Mouse (Mus musculus): ENCODE measurements around the gene Olfr119. TPM values are rescaled to one million over a fixed set of nuclear protein-coding genes. Genes with fewer than 3 reads are reported as not detected.

The Olfr119 gene
- polyA plus RNA-seq (2015; fragmentation: Nextera tagmentation; extraction: Ambion mirVana): not detected in 2 replicates

DNA sequence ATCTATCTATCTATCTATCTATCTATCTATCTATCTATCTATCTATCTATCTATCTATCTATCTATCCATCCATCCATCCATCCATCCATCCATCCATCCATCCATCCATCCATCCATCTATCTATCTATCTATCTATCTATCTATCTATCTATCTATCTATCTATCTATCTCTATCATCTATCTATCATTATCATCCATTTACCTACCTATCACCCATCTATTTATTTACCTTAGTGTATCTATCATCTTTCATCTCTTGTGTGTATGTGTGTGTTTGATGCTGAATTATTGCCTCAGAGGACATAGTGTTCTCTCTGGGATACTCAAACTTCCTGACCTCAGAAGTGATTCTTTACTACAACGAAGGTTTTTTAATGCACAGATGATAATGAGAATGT, at the start of gene Olfr119:
Olfr119 (plus strand) TSS at position 301 of the 400 bp plus-strand sequence.

DNA sequence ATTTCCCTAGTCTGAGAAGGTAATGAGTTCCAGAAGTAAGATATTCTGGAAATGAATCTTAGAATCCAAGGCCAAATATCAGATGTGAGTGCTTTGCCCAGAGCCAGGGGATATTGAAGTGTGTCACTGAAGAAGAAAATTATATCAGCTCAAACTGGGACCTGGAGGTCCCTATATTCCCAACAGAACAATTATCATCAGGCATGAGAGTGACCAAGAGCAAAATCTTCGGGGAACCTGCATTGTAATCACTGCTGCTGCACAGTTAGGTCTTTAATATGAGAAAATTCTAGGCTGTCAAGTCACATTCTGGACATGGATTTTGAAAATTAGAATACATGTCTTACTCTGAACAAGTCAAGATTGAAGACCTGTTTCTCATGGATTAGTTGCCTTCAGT, 32.7 kb upstream of the Olfr119 start, which contains the start of gene Olfr117:
Olfr117 (minus strand) TSS at position 101 of the 400 bp plus-strand sequence.

DNA sequence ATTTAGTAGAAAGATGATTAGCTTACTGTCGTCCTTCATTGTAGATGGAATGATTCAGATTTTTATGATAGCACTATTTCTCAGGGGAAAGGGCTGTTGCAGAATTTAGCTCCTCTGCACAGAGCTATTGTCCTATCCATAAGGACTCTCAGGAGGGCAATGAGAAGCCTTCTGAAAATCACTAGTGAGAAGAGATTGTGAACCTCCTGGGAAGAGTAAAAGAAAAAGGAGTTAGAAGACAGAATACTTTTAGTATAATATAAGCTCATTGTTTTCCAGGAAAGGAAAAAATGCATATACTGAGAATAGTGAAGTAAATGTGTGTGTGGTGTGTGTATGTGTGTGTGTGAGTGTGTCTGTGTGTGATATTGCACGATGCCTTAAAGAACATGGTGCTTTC, 29.7 kb upstream of the Olfr119 start, which contains the start of gene Olfr118:
Olfr118 (plus strand) TSS at position 301 of the 400 bp plus-strand sequence.

DNA sequence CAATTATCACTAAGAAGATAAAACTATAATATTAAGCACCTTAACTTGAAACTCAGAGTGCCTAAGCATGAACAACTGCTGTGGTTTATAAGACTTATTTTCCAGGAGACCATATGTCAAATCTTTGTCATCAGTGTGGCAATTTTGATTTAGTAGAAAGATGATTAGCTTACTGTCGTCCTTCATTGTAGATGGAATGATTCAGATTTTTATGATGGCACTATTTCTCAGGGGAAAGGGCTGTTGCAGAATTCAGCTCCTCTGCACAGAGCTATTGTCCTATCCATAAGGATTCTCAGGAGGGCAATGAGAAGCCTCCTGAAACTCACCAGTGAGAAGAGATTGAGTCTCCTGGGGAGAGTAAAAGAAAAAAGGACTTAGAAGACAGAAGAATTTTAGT, 25.1 kb downstream of the Olfr119 start, which contains the start of gene Olfr120:
Olfr120 (plus strand) TSS at position 301 of the 400 bp plus-strand sequence.

Other genes with a start within 250 kb of the Olfr119 start
- not detected in 2 replicates for gene Olfr109, start 237.6 kb upstream of the Olfr119 start, polyA plus RNA-seq (2015; fragmentation: Nextera tagmentation; extraction: Ambion mirVana)
- not detected in 2 replicates for gene H2-M2, start 213.0 kb upstream of the Olfr119 start, polyA plus RNA-seq (2015; fragmentation: Nextera tagmentation; extraction: Ambion mirVana)
- not detected in 2 replicates for gene Olfr110, start 204.1 kb upstream of the Olfr119 start, polyA plus RNA-seq (2015; fragmentation: Nextera tagmentation; extraction: Ambion mirVana)
- not detected in 2 replicates for gene Olfr111, start 188.5 kb upstream of the Olfr119 start, polyA plus RNA-seq (2015; fragmentation: Nextera tagmentation; extraction: Ambion mirVana)
- gene Olfr112, start 127.1 kb upstream of the Olfr119 start, polyA plus RNA-seq (2015; fragmentation: Nextera tagmentation; extraction: Ambion mirVana): not detected in 2 replicates
- gene Olfr113, start 118.9 kb upstream of the Olfr119 start, polyA plus RNA-seq (2015; fragmentation: Nextera tagmentation; extraction: Ambion mirVana): not detected in 2 replicates
- not detected in 2 replicates for gene Olfr114, start 103.8 kb upstream of the Olfr119 start, polyA plus RNA-seq (2015; fragmentation: Nextera tagmentation; extraction: Ambion mirVana)
- not detected in 2 replicates for gene Olfr115, start 69.5 kb upstream of the Olfr119 start, polyA plus RNA-seq (2015; fragmentation: Nextera tagmentation; extraction: Ambion mirVana)
- not detected in 2 replicates for gene Olfr116, start 69.4 kb upstream of the Olfr119 start, polyA plus RNA-seq (2015; fragmentation: Nextera tagmentation; extraction: Ambion mirVana)
- gene Olfr117, start 32.8 kb upstream of the Olfr119 start, polyA plus RNA-seq (2015; fragmentation: Nextera tagmentation; extraction: Ambion mirVana): not detected in 2 replicates
- gene Olfr118, start 29.6 kb upstream of the Olfr119 start, polyA plus RNA-seq (2015; fragmentation: Nextera tagmentation; extraction: Ambion mirVana): not detected in 2 replicates
- gene Olfr120, start 25.2 kb downstream of the Olfr119 start, polyA plus RNA-seq (2015; fragmentation: Nextera tagmentation; extraction: Ambion mirVana): not detected in 2 replicates
- not detected in 2 replicates for gene Olfr121, start 52.3 kb downstream of the Olfr119 start, polyA plus RNA-seq (2015; fragmentation: Nextera tagmentation; extraction: Ambion mirVana)
- gene Olfr122, start 72.0 kb downstream of the Olfr119 start, polyA plus RNA-seq (2015; fragmentation: Nextera tagmentation; extraction: Ambion mirVana): not detected in 2 replicates
- not detected in 2 replicates for gene Olfr123, start 97.0 kb downstream of the Olfr119 start, polyA plus RNA-seq (2015; fragmentation: Nextera tagmentation; extraction: Ambion mirVana)
- gene Olfr124, start 103.3 kb downstream of the Olfr119 start, polyA plus RNA-seq (2015; fragmentation: Nextera tagmentation; extraction: Ambion mirVana): not detected in 2 replicates
- gene Olfr125, start 136.4 kb downstream of the Olfr119 start, polyA plus RNA-seq (2015; fragmentation: Nextera tagmentation; extraction: Ambion mirVana): not detected in 2 replicates
- not detected in 2 replicates for gene Olfr126, start 150.9 kb downstream of the Olfr119 start, polyA plus RNA-seq (2015; fragmentation: Nextera tagmentation; extraction: Ambion mirVana)
- gene Olfr127, start 203.9 kb downstream of the Olfr119 start, polyA plus RNA-seq (2015; fragmentation: Nextera tagmentation; extraction: Ambion mirVana): not detected in 2 replicates
- gene Olfr128, start 224.0 kb downstream of the Olfr119 start, polyA plus RNA-seq (2015; fragmentation: Nextera tagmentation; extraction: Ambion mirVana): not detected in 2 replicates

Data from urinary bladder, postnatal 0 days (tissue).